Mouse (Mus musculus) MEL (cell line): ENCODE results near the gene Plcxd3. TPM values are rescaled to one million over a fixed set of nuclear protein-coding genes. Genes with fewer than 3 reads are reported as not detected.

Experiments used
- DNase-seq: peaks from one replicate; pipeline ENCODE4 v3.0.0; 2011; ENCODE audit warnings: low read depth, low spot score
- H3K27ac ChIP-seq: 2 replicates; pipeline ENCODE4 v1.5.1; 2012; ENCODE audit warnings: low read depth, mild to moderate bottlenecking, control low read depth, low read length, moderate library complexity; ENCODE audit not compliant: control insufficient read depth
- H3K27me3 ChIP-seq, 2 experiments: fragments of 150-350 bp in 1 of 2; sonication (generic) in 1 of 2; 2 replicates each; pipeline ENCODE4 v1.6.1; 2012; ENCODE audit warnings: low read length in 2 of 2, mild to moderate bottlenecking in 2 of 2, improper control_type of control experiment in 1 of 2, moderate library complexity in 1 of 2; ENCODE audit not compliant: insufficient read depth in 2 of 2, control insufficient read depth in 1 of 2
- H3K36me3 ChIP-seq, 2 experiments: 2 replicates each; pipeline ENCODE4 v1.6.1; 2012 to 2014; ENCODE audit warnings: low read length in 2 of 2, improper control_type of control experiment in 1 of 2, inconsistent platforms in 1 of 2, mild to moderate bottlenecking in 1 of 2; ENCODE audit not compliant: insufficient read depth in 2 of 2, control insufficient read depth in 1 of 2
- H3K4me1 ChIP-seq, 2 experiments: fragments of 150-350 bp in 1 of 2; sonication (generic) in 1 of 2; 2 replicates each; pipeline ENCODE4 v1.6.1; 2012; ENCODE audit warnings: low read length in 2 of 2, improper control_type of control experiment in 1 of 2, mild to moderate bottlenecking in 1 of 2; ENCODE audit not compliant: insufficient read depth in 2 of 2, control insufficient read depth in 1 of 2
- H3K4me3 ChIP-seq, 2 experiments: fragments of 150-350 bp in 1 of 2; sonication (generic) in 1 of 2; 2 replicates each; pipeline ENCODE4 v1.5.1; 2012; ENCODE audit warnings: low read depth in 2 of 2, low read length in 2 of 2, mild to moderate bottlenecking in 2 of 2, moderate library complexity in 2 of 2, control low read depth in 1 of 2, improper control_type of control experiment in 1 of 2; ENCODE audit not compliant: control insufficient read depth in 1 of 2, insufficient read depth in 1 of 2
- H3K79me2 ChIP-seq: 2 replicates; pipeline ENCODE4 v1.6.1; 2012; ENCODE audit warnings: mild to moderate bottlenecking, low read length, moderate library complexity; ENCODE audit not compliant: control insufficient read depth, poor library complexity, insufficient read depth
- H3K9ac ChIP-seq: 2 replicates; pipeline ENCODE4 v1.6.1; 2012; ENCODE audit warnings: low read depth, mild to moderate bottlenecking, control low read depth, low read length, moderate library complexity; ENCODE audit not compliant: control insufficient read depth, poor library complexity, severe bottlenecking
- H3K9me3 ChIP-seq: fragments of 150-350 bp; sonication (generic); replicated peaks from 2 replicates; pipeline ENCODE4 v1.6.1; 2012; ENCODE audit warnings: mild to moderate bottlenecking, low read length, improper control_type of control experiment, moderate library complexity; ENCODE audit not compliant: insufficient read depth
- BHLHE40 ChIP-seq: IDR thresholded peaks from 2 replicates; pipeline ENCODE4 v1.6.1; 2012; ENCODE audit warnings: low read depth, mild to moderate bottlenecking, inconsistent platforms, low read length, improper control_type of control experiment, borderline replicate concordance
- CHD2 ChIP-seq: IDR thresholded peaks from 2 replicates; pipeline ENCODE4 v1.6.1; 2011; ENCODE audit warnings: low read length, improper control_type of control experiment
- E2F4 ChIP-seq: IDR thresholded peaks from 2 replicates; pipeline ENCODE4 v1.6.1; 2011; ENCODE audit warnings: low read depth, low read length, improper control_type of control experiment, borderline replicate concordance
- GATA1 ChIP-seq: IDR thresholded peaks from 2 replicates; pipeline ENCODE4 v1.6.1; 2011; ENCODE audit warnings: low read depth, low read length, improper control_type of control experiment
- MAZ ChIP-seq: IDR thresholded peaks from 2 replicates; pipeline ENCODE4 v1.6.1; 2012; ENCODE audit warnings: low read depth, mild to moderate bottlenecking, inconsistent platforms, low read length, improper control_type of control experiment
- MEF2A ChIP-seq: IDR thresholded peaks from 2 replicates; pipeline ENCODE4 v1.6.1; 2014; ENCODE audit warnings: low read depth, mild to moderate bottlenecking, inconsistent platforms, low read length, improper control_type of control experiment; ENCODE audit not compliant: poor library complexity, insufficient replicate concordance, severe bottlenecking; ENCODE audit errors: extremely low read depth
- MXI1 ChIP-seq: IDR thresholded peaks from 2 replicates; pipeline ENCODE4 v1.6.1; 2011; ENCODE audit warnings: mild to moderate bottlenecking, low read depth, low read length, improper control_type of control experiment
- MYB ChIP-seq: IDR thresholded peaks from 2 replicates; pipeline ENCODE4 v1.6.1; 2011; ENCODE audit warnings: mild to moderate bottlenecking, low read depth, low read length, improper control_type of control experiment
- MYC ChIP-seq: IDR thresholded peaks from 2 replicates; pipeline ENCODE4 v1.6.1; 2011; ENCODE audit warnings: low read depth, mild to moderate bottlenecking, low read length, improper control_type of control experiment, moderate library complexity
- NELFE ChIP-seq: IDR thresholded peaks from 2 replicates; pipeline ENCODE4 v1.6.1; 2011; ENCODE audit warnings: low read depth, low read length, improper control_type of control experiment
- POLR2A ChIP-seq, 2 experiments: IDR thresholded peaks; 2 replicates each; pipeline ENCODE4 v1.6.1; 2011 to 2012; ENCODE audit warnings: low read length in 2 of 2, mild to moderate bottlenecking in 2 of 2, control low read depth in 1 of 2, improper control_type of control experiment in 1 of 2, low read depth in 1 of 2, moderate library complexity in 1 of 2; ENCODE audit not compliant: control insufficient read depth in 1 of 2, insufficient read depth in 1 of 2, poor library complexity in 1 of 2
- POLR2AphosphoS2 ChIP-seq: IDR thresholded peaks from 2 replicates; pipeline ENCODE4 v1.6.1; 2011; ENCODE audit warnings: low read length, improper control_type of control experiment
- POLR2AphosphoS5 ChIP-seq: IDR thresholded peaks from 2 replicates; pipeline ENCODE4 v1.6.1; 2012; ENCODE audit warnings: low read depth, borderline replicate concordance, mild to moderate bottlenecking, inconsistent platforms, low read length, moderate library complexity, mixed read lengths
- RCOR1 ChIP-seq: IDR thresholded peaks from 2 replicates; pipeline ENCODE4 v1.6.1; 2012; ENCODE audit warnings: low read depth, mild to moderate bottlenecking, inconsistent platforms, low read length, improper control_type of control experiment
- TCF12 ChIP-seq: IDR thresholded peaks from 2 replicates; pipeline ENCODE4 v1.6.1; 2014; ENCODE audit warnings: low read depth, mild to moderate bottlenecking, inconsistent platforms, low read length, improper control_type of control experiment, moderate library complexity
- UBTF ChIP-seq: IDR thresholded peaks from 2 replicates; pipeline ENCODE4 v1.6.1; 2012; ENCODE audit warnings: low read depth, mild to moderate bottlenecking, inconsistent platforms, low read length, improper control_type of control experiment, moderate library complexity, borderline replicate concordance; ENCODE audit not compliant: insufficient read depth
- USF1 ChIP-seq: IDR thresholded peaks from 2 replicates; pipeline ENCODE4 v1.6.1; 2014; ENCODE audit warnings: low read depth, mild to moderate bottlenecking, inconsistent platforms, low read length, improper control_type of control experiment, moderate library complexity
- ZKSCAN1 ChIP-seq: IDR thresholded peaks from 2 replicates; pipeline ENCODE4 v1.6.1; 2012; ENCODE audit warnings: low read depth, mild to moderate bottlenecking, inconsistent platforms, low read length, improper control_type of control experiment, moderate library complexity
- polyA plus RNA-seq, 2 experiments: library from polyadenylated mRNA; stranded (reverse) in 1 of 2; unstranded in 1 of 2; fragments of >175 nt in 1 of 2; fragments of >200 nt in 1 of 2; gene quantifications; 2 replicates each; pipeline versions ENCODE4 v1.2.1 to v1.2.4; 2012; ENCODE audit warnings: low replicate concordance in 2 of 2, low read depth in 1 of 2; ENCODE audit not compliant: insufficient read length in 2 of 2, insufficient read depth in 1 of 2, missing spikeins in 1 of 2
- total RNA-seq: library from RNA; depleted of rRNA; stranded (reverse); fragments of 300-350 nt; gene quantifications from 2 replicates; pipeline ENCODE4 v1.2.3, GENCODE M21; 2012

Plcxd3 gene
- total and polyA plus RNA-seq, 3 experiments, result not detected

DNA sequence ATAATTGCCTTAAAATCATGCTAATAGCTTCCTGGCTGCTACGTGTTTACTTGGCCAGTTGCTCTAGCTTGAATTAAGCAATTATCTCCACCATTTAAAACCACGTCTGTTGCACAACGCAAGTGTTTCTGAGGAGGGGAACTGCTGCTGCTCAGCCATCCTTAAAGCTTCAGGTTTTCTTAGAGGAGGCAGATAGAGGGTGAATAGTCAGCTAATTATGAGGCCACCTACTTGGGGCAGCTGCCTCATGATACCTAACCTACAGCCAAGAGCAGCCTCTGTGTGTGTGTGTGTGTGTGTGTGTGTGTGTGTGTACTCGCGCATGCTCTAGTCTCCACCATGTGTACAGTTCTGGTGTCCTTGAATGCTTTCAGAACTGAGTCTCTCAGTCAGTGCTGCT is 3.5 kb downstream of the Plcxd3 start:
- Histone ChIP-seq H3K79me2 (no peaks in the 10 kb centered on the region), H3K9me3 (no peaks in the 10 kb centered on the region)

DNA sequence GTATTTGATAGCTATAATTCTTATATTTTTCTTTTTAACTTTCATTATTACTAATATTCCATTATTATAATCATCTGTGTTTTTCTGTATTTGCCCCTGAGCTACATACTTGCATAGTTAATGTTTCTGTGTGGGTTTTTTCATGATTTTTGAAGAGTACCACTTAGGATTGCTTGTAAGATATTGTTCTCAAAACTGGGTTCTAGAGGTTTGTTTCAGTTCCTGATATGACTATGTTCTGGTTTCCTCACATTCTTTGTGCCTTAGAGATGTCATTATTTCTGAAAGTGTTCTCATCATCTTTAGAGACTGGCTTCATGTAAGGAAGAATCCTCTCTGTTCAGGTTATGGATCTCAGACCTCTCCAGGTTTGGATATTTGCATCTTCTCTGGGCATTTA is 12.5 kb downstream of the Plcxd3 start:
- no peaks in the 10 kb centered on the region for H3K36me3 ChIP-seq
- no peak for DNase-seq
- H3K9me3 ChIP-seq, result no peaks in the 10 kb centered on the region
- no peaks in the 10 kb centered on the region for H3K27me3 ChIP-seq
- TF ChIP-seq POLR2AphosphoS5 (no peak), NELFE (no peak), UBTF (no peak), MEF2A (no peak), POLR2AphosphoS2 (no peak), GATA1 (no peak), MAZ (no peak), MYB (no peak), BHLHE40 (no peak), E2F4 (no peak), USF1 (no peak), CHD2 (no peak)
- no peaks in the 10 kb centered on the region for H3K4me1 ChIP-seq
- H3K79me2 ChIP-seq, result no peaks in the 10 kb centered on the region
- H3K9ac ChIP-seq, result no peak overlapping the region
- no peak overlapping the region for H3K27ac ChIP-seq
- no peak overlapping the region for H3K4me3 ChIP-seq

More for the DNA sequence above, 3.5 kb downstream of the Plcxd3 start:
- Histone ChIP-seq H3K9ac (no peak overlapping the region), H3K4me3 (no peak overlapping the region), H3K27ac (no peak overlapping the region), H3K4me1 (no peaks in the 10 kb centered on the region), H3K36me3 (no peaks in the 10 kb centered on the region)
- no peak for DNase-seq
- TF ChIP-seq MYC (no peak), POLR2A (IDR thresholded peaks at IDR 0.05; ENCODE audit: control insufficient read depth in 1 of 2, insufficient read depth in 1 of 2, low read depth in 1 of 2, low read length in 2 of 2, poor library complexity in 1 of 2) (no peak), USF1 (no peak), RCOR1 (no peak), POLR2AphosphoS5 (no peak)
- TF ChIP-seq, all 39 proteins: peak for 0
- no peaks in the 10 kb centered on the region for H3K27me3 ChIP-seq

DNA sequence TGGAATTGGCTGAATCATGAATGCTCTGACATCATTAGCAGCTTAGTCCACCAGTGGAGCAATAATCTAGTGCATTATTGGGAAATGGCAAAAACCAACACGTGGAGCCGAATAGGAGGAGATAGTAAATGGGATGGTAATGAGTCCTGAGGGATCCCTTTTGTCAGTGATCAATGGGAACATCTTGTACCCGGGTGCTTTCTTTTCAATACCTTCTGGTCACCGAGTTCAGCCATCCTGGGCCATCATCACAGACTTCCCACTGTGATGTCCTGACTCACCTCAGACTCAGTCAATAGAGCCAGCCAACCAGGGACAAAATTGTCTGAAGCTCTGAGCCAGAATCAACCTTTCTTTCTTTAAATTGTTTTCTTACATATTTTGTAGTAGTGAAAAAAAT is 24.8 kb downstream of the Plcxd3 start:
- H3K27ac ChIP-seq, result no peak overlapping the region
- H3K9me3 ChIP-seq, result no peaks in the 10 kb centered on the region
- H3K4me1 ChIP-seq, result no peaks in the 10 kb centered on the region
- no peaks in the 10 kb centered on the region for H3K79me2 ChIP-seq
- TF ChIP-seq POLR2AphosphoS5 (no peak), E2F4 (no peak), MAZ (no peak), TCF12 (no peak), MYC (no peak), UBTF (no peak), MXI1 (no peak), ZKSCAN1 (no peak)
- TF ChIP-seq, all 39 proteins: peak for 0
- H3K4me3 ChIP-seq, result no peak overlapping the region
- DNase-seq, result no peak
- H3K9ac ChIP-seq, result no peak overlapping the region
- H3K27me3 ChIP-seq, result no peaks in the 10 kb centered on the region
- no peaks in the 10 kb centered on the region for H3K36me3 ChIP-seq
